Mouse (Mus musculus) adrenal gland, adult 2 months (tissue): ENCODE results near the gene Rtl8a. TPM values are rescaled to one million over a fixed set of nuclear protein-coding genes. Genes with fewer than 3 reads are reported as not detected.

Experiments used
- polyA plus RNA-seq: library from polyadenylated mRNA; depleted of rRNA; stranded (reverse); fragments of >200 nt; gene quantifications from 2 replicates; pipeline ENCODE4 v1.2.3, GENCODE M21; 2012; rRNA removed
- total RNA-seq, 2 experiments: library from RNA; stranded (reverse); gene quantifications; 2 replicates each; pipeline ENCODE4 v1.2.3; 2021

Rtl8a gene
- total and polyA plus RNA-seq, 3 experiments = 168 to 401 (median 176) TPM

Other genes starting within 250 kb of the Rtl8a start
- not detected for gene Etd, start 208.8 kb downstream of the Rtl8a start, total RNA-seq
- not detected in 2 replicates for gene Etd, start 208.8 kb downstream of the Rtl8a start, polyA plus RNA-seq
- gene Rtl8c, start 35.6 kb downstream of the Rtl8a start, total RNA-seq = 100 to 1,000 TPM; 126 to 170 TPM
- 81.9 and 90.6 TPM in 2 replicates for gene Rtl8c, start 35.6 kb downstream of the Rtl8a start, polyA plus RNA-seq
- not detected for gene Gm14597, start 34.7 kb downstream of the Rtl8a start, total RNA-seq
- gene Gm14597, start 34.7 kb downstream of the Rtl8a start, polyA plus RNA-seq = not detected in 2 replicates
- gene Rtl8b, start 26.7 kb upstream of the Rtl8a start, total RNA-seq = 100 to 1,000 TPM; 108 to 110 TPM
- 236 and 261 TPM in 2 replicates for gene Rtl8b, start 26.7 kb upstream of the Rtl8a start, polyA plus RNA-seq
- not detected for gene 4930502E18Rik, start 81.1 kb upstream of the Rtl8a start, total RNA-seq
- gene 4930502E18Rik, start 81.1 kb upstream of the Rtl8a start, polyA plus RNA-seq = not detected in 2 replicates
- not detected for gene 1700013H16Rik, start 114.1 kb upstream of the Rtl8a start, total RNA-seq
- not detected in 2 replicates for gene 1700013H16Rik, start 114.1 kb upstream of the Rtl8a start, polyA plus RNA-seq
- gene Zfp36l3, start 132.7 kb upstream of the Rtl8a start, total RNA-seq = not detected
- 0.07 and 0.15 TPM in 2 replicates for gene Zfp36l3, start 132.7 kb upstream of the Rtl8a start, polyA plus RNA-seq
- gene Xlr, start 154.0 kb upstream of the Rtl8a start, total RNA-seq = 1 to 10 TPM; 1.4 TPM
- not detected in 2 replicates for gene Xlr, start 154.0 kb upstream of the Rtl8a start, polyA plus RNA-seq